Mouse (Mus musculus) cerebellum, postnatal 36 days (tissue): Measurements from ENCODE around the gene Arhgef3.

Experiments used
- DNase-seq, 2 experiments: peaks; one replicate each; pipeline ENCODE4 v3.0.0; 2021 to 2022; ENCODE audit warnings: mixed read lengths in 2 of 2

The Arhgef3 gene

DNA sequence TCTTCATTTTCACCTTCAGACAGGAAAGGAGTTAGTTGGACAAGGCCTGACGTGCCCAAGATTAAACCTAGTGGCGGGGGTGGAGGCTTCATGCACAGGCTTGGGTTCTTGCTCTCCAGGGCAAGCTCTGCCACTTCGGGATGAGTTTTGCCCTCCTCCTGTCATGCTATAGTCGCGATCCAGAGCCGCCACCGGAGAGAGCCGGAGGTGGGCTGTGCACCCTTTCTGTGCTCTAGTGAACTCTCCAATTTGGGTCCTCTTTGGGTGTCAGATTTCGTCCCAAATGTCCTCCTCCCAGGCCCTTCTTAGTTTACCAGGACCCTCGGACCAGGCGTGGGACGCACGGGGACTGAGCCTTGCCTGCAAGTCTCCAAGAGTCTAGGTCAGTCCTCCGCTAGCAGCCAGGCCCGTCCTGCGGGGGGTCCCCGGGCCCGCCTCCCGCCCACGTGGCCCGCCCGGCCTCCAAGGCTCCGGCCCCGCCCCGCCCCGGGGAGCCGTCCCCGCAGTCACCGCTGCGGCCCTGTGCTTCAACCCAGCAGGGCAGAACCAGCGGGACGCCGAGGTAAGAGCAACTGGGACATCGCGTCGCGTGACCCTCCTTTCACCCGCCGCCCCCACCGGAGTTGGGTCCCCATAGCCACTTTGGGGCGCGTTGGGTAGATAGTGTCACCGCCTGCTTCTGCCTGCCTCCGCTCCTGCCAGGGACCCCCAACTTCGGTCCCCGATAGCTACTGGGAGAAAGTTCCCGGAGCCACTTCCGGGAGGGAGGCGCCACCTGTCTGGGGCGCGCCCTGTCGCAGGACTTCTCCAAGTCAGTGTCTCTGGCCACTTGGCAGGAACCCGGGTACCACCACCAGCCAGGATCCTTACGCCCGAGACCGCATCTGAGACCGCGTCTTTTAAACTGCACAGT is at the start of gene Arhgef3:
Arhgef3 (plus strand) TSS at position 538 of the 913 bp plus-strand sequence.
- DNase-seq, result peak; percentile 15 to 37

DNA sequence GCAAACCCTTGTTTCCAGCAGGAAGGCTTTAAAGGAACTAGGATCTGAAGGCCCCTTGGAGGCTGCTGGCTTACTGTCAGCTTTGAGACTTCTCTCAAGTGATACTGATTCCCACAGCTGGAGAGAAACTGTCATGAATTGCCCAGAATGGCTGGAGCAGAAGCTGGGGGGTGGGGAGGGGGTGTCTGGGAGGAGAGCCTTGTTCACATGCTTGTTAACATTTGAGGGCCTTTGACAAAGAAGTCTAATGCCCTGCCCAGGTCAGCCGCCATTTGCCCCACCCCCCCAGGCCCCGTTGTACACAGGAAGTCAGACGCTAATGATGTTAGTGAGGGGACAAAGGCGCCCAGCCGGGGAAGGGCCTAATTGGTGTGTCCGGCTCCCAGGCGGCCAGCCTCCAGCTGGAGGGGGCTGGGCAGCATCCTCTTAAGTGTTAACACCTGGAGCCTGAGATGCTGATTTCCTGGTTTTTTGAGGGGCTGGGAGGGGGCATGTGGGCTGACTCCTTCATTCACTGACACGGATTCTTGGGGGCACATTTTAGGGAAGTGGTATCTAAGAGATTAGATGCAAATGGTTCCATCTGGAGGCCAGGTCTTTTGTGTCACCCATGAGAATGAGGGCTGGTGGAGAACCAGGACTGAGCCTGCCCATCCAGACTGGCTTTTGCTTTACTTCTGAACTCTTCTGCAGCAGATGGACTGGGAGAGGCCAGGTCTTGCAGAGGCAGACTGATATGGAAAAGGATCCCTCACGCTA is 48.3 kb upstream of the Arhgef3 start:
- no peak for DNase-seq

DNA sequence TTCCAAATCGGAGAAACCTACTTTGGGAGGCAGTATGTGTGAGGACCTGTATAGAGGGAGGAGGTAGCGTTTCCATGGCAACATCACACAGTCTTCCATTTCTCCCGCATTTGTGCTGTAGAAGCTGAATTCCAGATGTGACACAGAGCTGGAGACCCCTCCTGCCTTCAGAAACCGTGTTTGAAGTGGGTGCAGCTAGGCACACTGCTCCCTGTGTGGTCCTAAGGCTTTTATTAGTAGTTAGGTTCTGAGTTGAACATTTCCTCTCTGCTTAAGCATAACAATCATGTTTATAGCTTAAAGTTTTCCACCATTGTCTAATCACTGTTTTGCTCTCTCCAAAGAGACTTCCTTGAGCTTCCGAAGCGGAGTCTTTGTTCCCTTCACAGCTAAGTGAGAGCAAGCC is 46.8 kb upstream of the Arhgef3 start:
- DNase-seq, result no peak

DNA sequence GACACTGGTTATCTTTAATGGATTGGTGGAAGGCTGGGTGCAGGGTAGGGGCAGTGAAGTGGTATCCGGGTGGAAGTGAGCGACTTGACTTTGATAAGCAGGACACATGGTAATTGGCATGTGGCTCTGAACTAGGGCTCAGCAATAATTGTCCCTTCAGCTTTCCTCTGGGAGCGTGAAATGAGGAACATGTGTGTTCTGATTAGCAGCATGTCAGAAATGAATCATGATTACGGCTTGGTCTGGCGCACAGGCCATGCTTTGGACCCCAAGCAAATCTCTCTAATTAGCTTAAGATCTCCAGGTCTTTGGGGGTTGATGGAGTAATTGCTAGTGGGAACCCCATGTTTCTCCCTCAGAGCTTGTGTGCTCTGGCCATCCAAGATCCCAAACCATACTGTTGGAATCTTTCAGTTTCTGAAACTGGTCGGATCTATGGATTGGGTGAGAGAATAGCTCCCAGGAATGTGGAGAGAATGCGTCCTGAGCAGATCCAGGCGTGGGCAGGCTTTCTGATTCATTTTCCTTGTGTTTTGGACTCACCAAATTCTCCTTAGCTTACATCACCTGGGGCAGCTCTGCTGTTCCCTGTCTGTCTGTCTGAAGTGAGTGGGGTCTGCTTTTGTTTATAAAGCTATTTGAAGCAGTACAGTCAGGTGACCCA is 45.1 kb upstream of the Arhgef3 start:
- DNase-seq, result no peak

DNA sequence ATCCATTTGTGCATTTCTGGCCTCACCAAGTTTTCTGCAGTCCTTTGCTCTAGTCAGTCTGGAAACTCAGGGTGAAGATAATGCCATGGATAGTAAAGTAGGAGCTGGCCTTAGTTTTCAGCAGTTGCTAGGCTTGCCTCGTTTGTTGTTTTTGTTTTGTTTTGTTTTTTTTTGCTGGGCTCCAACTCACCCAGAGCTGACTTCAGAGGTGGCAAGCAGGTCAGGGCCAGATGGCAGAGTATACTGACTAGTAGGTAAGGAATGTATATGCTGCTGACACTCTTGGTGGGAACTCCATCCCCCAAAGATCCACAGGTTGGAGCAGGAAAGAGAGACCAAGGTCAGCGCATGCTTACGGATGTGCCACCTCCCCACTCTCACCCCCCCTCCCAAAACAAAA is 44.6 kb upstream of the Arhgef3 start:
- no peak for DNase-seq

DNA sequence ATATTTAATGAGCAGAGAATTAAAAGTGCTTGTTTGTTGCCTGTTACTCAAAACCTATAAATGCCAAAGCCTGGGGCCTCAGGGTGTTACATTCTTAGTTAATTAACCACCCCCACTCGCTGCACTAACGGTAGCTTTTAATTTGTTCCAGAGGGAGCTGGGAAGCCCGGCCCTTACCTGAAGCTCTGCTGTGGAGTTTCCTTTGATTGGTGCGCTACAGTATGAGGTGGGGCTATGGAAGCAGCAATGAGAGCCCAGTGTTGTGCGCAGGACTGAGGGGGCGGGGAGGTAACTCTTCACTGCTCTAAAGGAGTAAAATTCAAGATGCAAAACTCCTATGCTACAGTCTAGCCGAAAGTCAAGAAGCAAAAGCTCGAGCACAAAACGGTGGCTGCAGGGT is 43.9 kb upstream of the Arhgef3 start:
- DNase-seq, result no peak

DNA sequence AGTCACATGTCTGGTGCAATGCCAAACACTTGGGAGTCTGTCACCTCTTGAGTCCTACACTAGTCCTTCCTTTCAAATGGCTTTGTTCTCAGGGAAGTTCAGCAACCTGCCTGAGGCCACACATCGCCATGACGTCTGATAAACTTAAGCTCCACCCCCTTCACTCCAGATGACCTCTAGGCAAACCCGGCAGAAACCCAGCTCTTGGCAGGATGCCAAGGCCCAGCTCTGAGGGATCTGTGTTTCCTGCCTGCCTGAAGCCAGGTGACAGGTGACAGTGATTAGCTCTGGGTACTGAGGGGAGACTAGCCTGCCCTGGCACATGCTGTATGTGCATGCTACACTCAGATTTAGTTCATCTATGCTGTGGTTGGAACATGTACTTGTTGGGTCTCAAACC is 42.7 kb upstream of the Arhgef3 start:
- DNase-seq, result no peak

DNA sequence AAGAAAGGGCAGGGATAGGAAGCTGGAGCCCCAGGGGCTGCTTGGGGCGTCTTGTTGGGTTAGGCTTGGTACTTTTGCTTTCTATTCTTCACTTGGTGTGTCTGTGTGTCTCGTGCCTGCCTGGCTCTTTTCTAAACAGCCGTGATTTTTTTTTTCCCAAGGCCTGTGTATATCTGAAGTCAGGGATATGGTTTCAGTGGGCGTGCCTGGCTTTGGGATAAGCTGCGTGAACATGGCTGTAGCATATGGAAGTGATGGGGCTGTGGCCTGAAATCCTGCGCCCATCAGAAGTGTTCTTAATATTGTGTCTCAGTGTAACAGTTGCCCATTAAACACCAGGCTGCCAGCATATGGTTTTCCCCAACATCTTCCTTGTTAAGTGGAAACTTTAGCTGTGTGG is 39.6 kb upstream of the Arhgef3 start:
- no peak for DNase-seq

DNA sequence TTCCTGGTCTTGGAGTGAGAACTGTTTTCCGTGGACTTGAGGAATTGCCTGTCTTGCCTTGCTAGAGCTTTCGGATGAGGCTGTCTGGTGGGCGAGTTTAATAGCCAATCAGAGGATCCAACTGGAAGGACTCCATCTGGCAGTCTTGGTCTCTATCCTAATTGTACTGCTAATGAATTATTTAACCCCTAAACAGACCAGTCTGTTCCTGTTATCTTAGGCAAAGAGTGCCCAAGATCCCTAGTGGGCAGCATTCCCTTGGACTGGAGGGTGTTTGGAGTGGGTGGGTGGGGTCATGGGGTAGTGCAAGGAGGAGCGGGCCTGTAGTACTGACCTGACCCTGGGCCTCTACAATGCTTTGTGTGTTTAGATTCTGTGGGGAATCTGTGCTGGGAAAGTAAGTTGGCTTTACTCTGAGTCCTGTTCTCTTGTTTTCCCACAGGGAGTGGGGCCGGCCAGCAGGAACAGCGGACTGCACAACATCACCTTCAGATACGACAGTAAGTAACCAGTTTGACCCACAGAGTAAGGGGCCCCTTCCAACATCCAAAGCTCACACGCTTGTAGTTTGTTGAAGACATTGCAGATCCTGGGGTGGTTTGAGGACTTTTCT is 38.7 kb upstream of the Arhgef3 start:
- no peak for DNase-seq

DNA sequence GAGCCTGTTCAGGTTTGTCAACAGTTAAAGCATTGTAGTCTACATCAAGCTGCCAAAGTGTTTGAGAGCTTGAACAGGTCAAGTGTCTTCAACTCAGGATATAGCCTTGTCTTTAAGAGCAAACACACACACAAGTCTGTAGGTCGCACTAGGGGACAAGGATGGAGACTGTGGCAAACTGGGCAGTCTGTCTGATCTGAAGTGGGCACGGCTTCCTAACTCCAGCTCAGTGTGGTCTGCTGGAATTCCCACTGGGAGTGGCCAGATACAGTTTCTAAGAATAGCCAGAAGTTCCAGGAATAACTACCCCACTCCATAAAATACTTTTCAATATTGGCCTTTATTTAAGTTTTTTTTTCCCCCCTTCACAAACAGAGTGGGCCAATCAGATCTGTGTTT is 38.2 kb upstream of the Arhgef3 start:
- no peak for DNase-seq

DNA sequence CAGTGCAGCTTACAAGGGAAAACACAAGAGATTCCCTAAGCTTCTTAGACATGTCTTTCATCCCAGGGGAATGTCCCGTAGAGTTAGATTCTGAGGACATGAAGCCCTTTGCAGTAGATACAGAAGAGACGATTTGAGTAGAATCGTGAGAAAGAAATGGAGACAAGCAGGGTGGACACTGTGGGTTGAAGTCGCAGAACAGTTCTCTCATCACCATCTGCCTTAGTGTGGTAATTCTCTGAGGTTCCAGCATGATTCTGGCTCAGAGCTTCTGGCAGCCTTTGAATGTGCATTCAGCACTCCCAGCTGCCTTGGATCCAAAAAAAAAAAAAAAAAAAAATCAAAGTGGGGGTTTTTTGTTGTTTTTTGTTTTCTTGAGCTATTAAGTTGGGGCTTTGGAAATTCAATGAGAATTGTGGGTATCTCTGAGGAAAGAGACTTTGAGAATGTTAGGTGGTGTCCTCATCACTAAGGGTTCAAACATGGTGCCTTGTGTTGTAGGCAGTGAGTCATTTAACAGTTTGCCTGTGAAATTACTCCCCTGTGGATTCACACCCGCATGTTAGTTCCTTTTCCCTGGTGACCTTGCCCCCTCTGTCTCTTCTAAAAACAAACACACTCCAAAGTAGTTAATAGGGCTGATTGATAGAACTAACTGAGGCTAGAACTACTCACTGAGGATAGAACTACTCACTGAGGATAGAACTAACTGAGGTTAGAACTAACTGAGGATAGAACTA is 33.0 kb upstream of the Arhgef3 start:
- DNase-seq, result no peak

DNA sequence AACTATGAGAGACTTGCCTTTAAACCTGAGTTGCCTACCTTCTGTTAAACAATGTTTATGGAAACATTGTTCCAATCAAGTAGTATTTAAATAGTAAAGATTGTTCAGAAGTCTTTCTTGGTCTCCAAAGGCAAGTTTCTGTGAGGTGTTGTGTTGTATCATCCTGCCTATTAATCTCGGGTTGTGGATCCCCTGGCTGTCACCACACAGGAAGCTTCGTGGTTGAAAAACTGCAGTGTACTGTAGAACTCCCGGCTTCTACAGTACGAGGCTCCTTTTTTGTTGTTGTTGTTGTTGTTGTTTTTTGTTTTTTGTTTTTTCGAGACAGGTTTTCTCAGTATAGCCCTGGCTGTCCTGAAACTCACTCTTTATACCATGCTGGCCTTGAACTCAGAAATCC is 29.2 kb upstream of the Arhgef3 start:
- no peak for DNase-seq

DNA sequence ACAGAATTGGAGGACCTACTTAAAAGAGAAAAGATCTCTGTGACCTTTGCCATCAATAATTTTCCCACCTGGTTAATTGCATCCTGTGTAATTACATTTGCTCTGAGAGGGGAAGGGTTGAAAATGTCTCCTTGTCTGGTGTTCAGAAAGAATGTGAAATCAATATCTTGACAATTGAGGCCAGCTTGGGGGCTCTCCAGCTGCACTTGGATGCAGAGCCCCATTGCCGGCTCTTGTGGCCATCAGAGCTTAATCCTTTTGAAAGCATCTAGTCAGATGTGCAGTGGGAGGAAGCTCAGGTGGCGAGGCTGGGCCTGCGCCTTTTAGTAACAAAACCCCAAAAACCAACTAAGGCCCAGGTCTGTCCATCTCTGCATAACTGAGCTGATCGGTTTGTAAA is 28.7 kb upstream of the Arhgef3 start:
- DNase-seq, result no peak

DNA sequence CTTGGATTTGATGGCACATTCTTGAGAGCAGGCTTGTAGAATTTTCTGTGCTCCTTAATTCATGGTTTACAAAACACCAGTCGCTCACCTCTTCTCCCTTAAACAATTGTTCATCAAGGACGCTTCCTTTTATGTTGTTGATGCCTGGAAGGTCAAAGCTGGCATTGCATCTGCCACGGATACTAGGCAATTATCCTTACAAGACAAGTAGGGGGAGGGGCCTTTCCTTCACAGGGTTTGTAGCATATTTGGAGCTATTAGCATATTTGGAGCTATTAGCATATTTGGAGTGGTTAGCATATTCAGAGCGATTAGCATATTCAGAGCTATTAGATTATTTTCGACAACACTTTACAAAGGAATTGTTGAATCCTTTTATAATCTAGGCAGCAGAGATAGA is 20.5 kb upstream of the Arhgef3 start:
- DNase-seq, result no peak

DNA sequence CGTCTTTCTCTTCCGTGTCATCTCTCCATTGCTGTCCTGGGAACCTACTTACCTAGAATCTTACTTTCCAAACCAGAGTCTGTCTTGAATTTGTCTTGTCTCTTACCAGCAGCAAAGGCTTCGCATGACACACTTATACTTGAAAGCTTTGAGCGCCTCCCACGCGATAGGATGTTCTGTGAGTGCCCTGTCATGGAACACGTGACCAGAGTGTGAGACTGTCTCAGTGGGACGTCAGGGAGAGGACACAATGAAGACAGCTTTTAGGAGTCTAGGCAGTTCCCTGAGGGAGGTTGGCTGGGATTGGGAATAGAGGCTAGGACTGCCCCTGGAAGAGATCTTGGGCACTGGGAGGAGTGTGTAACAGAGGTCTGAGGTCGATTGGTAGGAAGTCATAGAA is 18.6 kb upstream of the Arhgef3 start:
- DNase-seq, result no peak

DNA sequence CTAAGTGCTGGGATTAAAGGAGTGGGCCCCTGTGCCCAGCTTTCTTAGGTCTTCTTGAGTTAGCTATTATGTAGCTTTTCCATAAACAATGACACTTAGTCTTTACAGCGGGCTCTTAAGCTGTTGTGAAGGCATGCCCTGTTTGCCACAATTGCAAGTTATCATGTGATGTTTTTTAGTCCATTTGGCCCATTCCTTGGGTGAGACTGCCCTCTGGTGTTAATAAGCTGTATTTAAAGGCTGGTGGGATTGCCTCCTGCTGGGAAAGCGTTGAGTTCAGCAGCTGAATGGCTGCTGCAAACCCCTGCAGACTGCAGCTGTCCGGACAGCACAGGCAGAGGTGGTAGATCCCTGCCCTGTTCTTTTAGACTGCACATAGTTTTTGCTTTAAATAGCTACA is 17.9 kb upstream of the Arhgef3 start:
- peak in 1 of 2 experiments; percentile 39 for DNase-seq

DNA sequence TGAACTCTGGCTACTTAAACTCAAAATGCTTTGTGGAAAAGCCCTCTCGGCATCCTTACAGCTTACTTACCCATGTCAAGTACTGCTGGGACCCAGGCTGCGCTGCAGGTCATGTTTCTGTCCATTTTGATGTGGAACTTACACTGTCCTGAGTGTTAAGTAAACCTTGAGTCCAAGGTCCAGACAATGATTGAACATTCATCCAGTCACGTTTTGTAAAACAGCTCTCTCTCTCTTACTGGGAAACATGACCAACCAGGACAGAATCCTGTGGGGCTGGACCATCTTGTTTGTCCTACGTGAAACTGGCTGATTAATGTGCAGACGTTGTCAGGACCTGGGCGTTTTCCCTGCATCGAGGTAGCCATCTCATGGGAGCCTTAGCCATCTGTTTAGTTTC is 13.0 kb upstream of the Arhgef3 start:
- no peak for DNase-seq

DNA sequence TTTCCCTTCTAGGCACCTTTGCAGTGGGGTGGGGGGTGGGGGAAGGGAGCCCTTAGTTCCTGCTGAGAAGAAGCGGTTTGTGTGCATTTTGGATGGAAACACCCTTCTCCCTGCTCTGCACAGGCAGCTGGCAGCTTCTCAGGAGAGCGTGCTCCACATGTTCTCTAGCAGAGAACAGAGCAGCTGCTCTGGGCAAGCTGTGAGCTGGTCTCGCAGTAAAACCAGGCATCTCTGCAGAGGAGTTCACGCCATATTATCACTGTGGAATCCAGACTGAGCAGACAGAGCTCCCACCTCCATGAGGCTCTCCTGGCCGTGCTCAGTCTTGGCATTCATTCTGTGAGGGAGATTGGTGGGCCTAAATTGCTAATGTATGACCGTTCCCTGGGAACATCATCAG is 12.0 kb upstream of the Arhgef3 start:
- no peak for DNase-seq

DNA sequence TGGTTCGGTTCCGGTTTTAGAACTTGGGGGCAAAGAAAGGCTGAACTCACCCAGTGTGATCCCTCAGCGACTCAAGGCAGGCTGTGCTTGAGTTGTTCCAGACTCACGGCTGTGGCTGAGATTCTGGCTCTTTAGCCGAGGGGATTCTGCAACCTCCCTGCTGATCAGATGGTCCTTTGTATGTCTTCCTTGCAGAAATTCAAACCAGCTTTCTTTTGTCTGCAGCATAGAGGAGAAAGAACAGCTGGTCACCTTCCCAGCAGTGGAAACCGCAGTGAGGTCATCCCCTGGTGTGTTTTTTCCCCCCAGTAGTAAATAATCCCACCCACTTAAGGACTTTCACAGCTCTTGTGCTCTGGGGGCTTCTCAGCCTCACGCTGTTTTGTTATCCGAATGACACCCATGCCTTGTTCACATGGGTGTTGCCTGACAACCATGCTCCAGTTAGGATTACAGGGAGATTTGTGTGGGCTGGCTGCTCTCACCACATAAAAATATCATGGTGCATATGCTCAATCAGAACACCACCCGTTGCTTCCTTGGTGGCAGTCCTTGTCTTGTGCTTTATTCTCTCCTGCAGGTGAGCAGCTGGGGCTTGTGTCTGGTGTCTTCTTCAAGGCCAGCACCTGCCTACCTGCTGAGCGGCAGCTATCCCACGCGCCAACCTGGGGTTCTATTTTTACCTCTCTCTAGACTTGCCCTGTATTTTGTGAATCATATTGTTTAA is 8.8 kb upstream of the Arhgef3 start:
- no peak for DNase-seq

DNA sequence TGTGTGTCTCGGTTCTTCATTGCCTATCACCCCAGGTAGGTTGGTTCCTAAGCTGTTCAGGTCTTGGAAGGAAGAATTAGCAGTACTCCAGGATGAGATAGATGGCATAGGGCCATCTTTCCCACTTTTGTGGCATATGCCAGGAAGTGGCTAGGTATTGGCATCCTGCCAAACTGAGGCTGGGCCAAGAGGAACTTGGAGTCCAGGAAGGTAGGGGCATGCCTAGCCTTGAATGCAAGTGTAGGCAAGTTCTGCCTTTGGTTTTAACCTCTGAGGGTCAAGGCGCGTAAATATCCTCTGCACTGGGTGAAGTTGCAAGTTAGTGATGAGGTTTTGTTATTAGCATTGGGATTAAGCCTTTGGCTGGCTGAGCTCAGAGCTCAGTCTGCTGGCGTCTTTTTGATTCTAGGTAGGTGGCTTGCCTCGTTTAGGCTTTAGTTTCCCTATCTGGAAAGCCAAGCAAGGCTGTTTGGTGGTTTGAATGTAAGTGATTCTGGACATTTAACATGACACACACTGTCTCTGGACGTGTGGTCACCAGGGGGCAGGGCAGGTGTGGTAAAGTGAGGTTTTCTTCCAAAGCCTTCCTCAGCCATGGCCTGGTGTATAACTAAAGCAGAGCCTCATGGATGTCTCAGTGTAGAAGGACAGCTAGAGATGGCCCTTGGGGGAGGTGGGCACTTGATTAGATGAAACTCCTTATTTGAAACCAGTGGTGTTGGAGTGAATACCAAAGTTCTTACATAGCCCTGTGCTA is 5.8 kb upstream of the Arhgef3 start:
- DNase-seq, result peak; percentile 41 to 62

DNA sequence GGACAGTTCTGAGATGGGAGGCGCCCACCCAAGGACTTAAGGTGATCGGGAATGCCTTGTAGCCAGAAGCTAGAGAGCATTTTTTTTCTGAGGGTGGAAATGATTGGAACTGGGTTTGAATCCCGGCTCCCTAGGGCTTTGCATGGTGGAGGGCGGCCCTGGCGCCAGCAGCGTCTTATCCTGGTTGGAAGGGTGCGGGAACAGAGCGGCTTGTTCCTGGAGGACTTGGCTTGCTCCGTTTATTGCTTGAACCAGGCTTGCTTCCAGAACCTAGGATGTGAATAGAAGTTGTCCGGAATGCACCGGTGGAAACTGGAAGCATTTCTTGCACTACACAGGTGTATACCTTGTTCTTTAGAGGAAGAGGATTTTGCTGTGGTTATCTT is 569 bp downstream of the Arhgef3 start:
- DNase-seq, result no peak
